Mouse (Mus musculus): Measurements from ENCODE around the gene Cltrn. TPM values are rescaled to one million over a fixed set of nuclear protein-coding genes. Genes with fewer than 3 reads are reported as not detected.

The Cltrn gene
- polyA plus RNA-seq, 1 experiment from 2014 or later: 6.2 TPM

DNA sequence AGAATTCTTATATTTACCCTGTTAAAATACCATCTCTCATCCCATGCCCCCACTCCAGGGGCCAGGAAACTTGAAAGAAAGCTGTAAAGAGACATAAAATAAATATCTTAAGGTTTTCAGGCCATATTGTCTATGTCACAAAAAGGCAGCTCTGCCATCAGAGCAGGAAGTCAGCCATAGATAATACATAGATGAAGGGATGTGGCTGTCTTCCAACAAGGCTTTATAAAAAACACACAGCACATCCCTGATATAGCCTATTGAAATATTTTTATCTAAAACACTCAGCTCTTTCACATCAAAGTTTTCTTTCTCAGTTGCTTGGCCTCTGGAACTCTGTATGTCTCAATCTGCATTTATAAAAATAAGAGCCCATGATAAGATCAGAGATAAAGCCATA lies 65.0 kb downstream of the Cltrn start:
- Histone ChIP-seq H3K4me1 (ENCODE audit: insufficient read depth) (no peaks in the 10 kb centered on the region), H3K27ac (ENCODE audit: low read depth) (no peak overlapping the region), H3K36me3 (replicated peaks; ENCODE audit: insufficient read depth, low read length) (no peaks in the 10 kb centered on the region), H3K9me3 (ENCODE audit: low read length) (no peaks in the 10 kb centered on the region), H3K4me3 (ENCODE audit: low read depth, low read length) (no peak overlapping the region), H3K9ac (replicated peaks) (no peak overlapping the region), H3K4me2 (ENCODE audit: low read depth, low read length) (no peak overlapping the region), H3K27me3 (ENCODE audit: insufficient read depth, low read length) (no peaks in the 10 kb centered on the region)
- no peak for ATAC-seq
- no peak for DNase-seq
- TF ChIP-seq EP300 (IDR thresholded peaks at IDR 0.05; ENCODE audit: low read depth) (no peak), CTCF (IDR thresholded peaks at IDR 0.05; ENCODE audit: low read depth) (no peak)

DNA sequence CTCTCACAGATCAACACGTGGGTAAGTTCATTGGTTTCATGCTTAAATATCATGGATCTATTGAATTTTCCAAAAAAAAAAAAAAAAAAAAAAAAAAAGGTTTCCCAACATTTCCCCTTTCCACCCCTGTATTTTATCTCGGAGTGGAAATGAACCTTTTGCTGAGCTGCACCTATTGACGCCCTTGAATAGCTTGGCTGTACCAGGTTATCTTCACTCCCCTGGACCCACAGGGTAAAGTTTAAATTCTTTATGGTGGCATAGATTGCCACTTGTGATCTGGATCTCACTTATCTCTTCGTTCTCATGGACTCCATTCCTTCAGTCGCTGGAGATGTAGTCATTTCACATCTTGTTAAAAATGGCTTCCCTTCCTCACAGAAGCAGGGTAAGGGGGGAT lies 66.0 kb downstream of the Cltrn start:
- no peak for DNase-seq
- no peaks in the 10 kb centered on the region for H3K36me3 ChIP-seq (replicated peaks; ENCODE audit: insufficient read depth, low read length)
- 74% methylated on average over 5 of the region's 5 CpGs for WGBS (ENCODE audit: insufficient replicate concordance)
- no peaks in the 10 kb centered on the region for H3K4me1 ChIP-seq (ENCODE audit: insufficient read depth)
- H3K27ac ChIP-seq (ENCODE audit: low read depth): no peak overlapping the region
- H3K27me3 ChIP-seq (ENCODE audit: insufficient read depth, low read length): no peaks in the 10 kb centered on the region
- H3K4me2 ChIP-seq (ENCODE audit: low read depth, low read length): no peak overlapping the region
- TF ChIP-seq EP300 (IDR thresholded peaks at IDR 0.05; ENCODE audit: low read depth) (no peak), CTCF (IDR thresholded peaks at IDR 0.05; ENCODE audit: low read depth) (no peak)
- no peak overlapping the region for H3K9ac ChIP-seq (replicated peaks)
- no peaks in the 10 kb centered on the region for H3K9me3 ChIP-seq (ENCODE audit: low read length)
- no peak for ATAC-seq
- H3K4me3 ChIP-seq (ENCODE audit: low read depth, low read length): no peak overlapping the region

DNA sequence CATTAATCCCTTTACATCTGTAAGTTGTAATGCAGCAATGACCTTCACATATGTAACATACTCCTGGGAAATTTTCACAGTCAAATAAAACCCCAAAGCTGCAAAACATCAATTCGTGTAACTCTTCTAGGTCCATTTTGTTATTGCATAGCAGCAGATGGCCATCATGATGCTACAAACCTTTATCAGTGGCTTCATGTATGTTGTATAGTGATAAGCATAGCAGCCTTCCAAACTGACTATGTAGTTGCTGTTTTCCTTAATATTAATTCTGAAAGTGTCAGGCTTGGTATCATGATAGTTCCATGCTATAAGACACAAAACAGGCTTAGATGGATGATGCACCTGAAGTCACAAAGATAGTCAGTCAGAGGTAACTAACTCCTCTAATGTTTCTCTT lies 76.1 kb downstream of the Cltrn start:
- Histone ChIP-seq H3K27me3 (ENCODE audit: insufficient read depth, low read length) (no peaks in the 10 kb centered on the region), H3K36me3 (replicated peaks; ENCODE audit: insufficient read depth, low read length) (no peaks in the 10 kb centered on the region), H3K4me3 (ENCODE audit: low read depth, low read length) (no peak overlapping the region), H3K4me1 (ENCODE audit: insufficient read depth) (no peaks in the 10 kb centered on the region), H3K4me2 (ENCODE audit: low read depth, low read length) (0 out of 2 replicates have a peak overlapping the region, but pooled peaks have one; percentile 11), H3K27ac (ENCODE audit: low read depth) (peak overlapping the region; percentile 5; the same call in 1 of the 2 replicates), H3K9me3 (ENCODE audit: low read length) (no peaks in the 10 kb centered on the region), H3K9ac (replicated peaks) (no peak overlapping the region)
- DNase-seq (no peak), ATAC-seq (peak; percentile 82)
- 49% methylated on average over 1 of the region's 1 CpGs for WGBS (ENCODE audit: insufficient replicate concordance)
- TF ChIP-seq CTCF (IDR thresholded peaks at IDR 0.05; ENCODE audit: low read depth) (no peak), EP300 (IDR thresholded peaks at IDR 0.05; ENCODE audit: low read depth) (peak; percentile 96)

Other genes starting within 250 kb of the Cltrn start
- 3.9 and 4.9 TPM in 2 replicates for gene Ap1s2, start 179.8 kb upstream of the Cltrn start, polyA plus RNA-seq (2015; fragmentation: Nextera tagmentation; extraction: Ambion mirVana)
- 18.1 and 19.3 TPM in 2 replicates for gene Zrsr2, start 130.2 kb upstream of the Cltrn start, polyA plus RNA-seq (2015; fragmentation: Nextera tagmentation; extraction: Ambion mirVana)
- gene Car5b, start 60.8 kb upstream of the Cltrn start, polyA plus RNA-seq (2015; fragmentation: Nextera tagmentation; extraction: Ambion mirVana): 0.11 and 0.19 TPM in 2 replicates
- gene Siah1b, start 12.3 kb upstream of the Cltrn start, polyA plus RNA-seq (2015; fragmentation: Nextera tagmentation; extraction: Ambion mirVana): 6.8 and 7.9 TPM in 2 replicates
- 0.20 and 0.23 TPM in 2 replicates for gene Ace2, start 50.5 kb downstream of the Cltrn start, polyA plus RNA-seq (2015; fragmentation: Nextera tagmentation; extraction: Ambion mirVana)
- 0.81 and 0.83 TPM in 2 replicates for gene Bmx, start 169.4 kb downstream of the Cltrn start, polyA plus RNA-seq (2015; fragmentation: Nextera tagmentation; extraction: Ambion mirVana)
- gene Pir, start 180.5 kb downstream of the Cltrn start, polyA plus RNA-seq (2015; fragmentation: Nextera tagmentation; extraction: Ambion mirVana): 12.3 and 14.3 TPM in 2 replicates

Measured in liver, postnatal 0 days (tissue).